Mouse (Mus musculus) spleen, adult 2 months (tissue): ENCODE measurements around the gene Rab4b. TPM values are rescaled to one million over a fixed set of nuclear protein-coding genes. Genes with fewer than 3 reads are reported as not detected.

Experiments used
- DNase-seq, 2 experiments: peaks; one replicate each; pipeline versions ENCODE4 v3.0.0 to v3.0.0-alpha.2; 2012 to 2021; ENCODE audit warnings: low spot score in 2 of 2, low read depth in 1 of 2
- H3K27ac ChIP-seq: fragments of 200-500 bp; 2 replicates; pipeline ENCODE4 v1.5.1; 2012; ENCODE audit warnings: low read length, inconsistent platforms; ENCODE audit not compliant: insufficient read depth
- H3K27me3 ChIP-seq: fragments of 200-500 bp; 2 replicates; pipeline ENCODE4 v1.6.1; 2012; ENCODE audit warnings: mild to moderate bottlenecking, moderate library complexity, low read length, inconsistent platforms; ENCODE audit not compliant: control insufficient read depth, insufficient read depth
- H3K36me3 ChIP-seq: fragments of 200-500 bp; 2 replicates; pipeline ENCODE4 v1.6.1; 2012; ENCODE audit warnings: mild to moderate bottlenecking, low read length, inconsistent platforms; ENCODE audit not compliant: control insufficient read depth, insufficient read depth
- H3K4me1 ChIP-seq: fragments of 200-500 bp; 2 replicates; pipeline ENCODE4 v1.6.1; 2011; ENCODE audit warnings: inconsistent platforms; ENCODE audit not compliant: control insufficient read depth, insufficient read depth, insufficient read length
- H3K4me3 ChIP-seq: fragments of 200-500 bp; 2 replicates; pipeline ENCODE4 v1.5.1; 2011; ENCODE audit warnings: mild to moderate bottlenecking, inconsistent platforms; ENCODE audit not compliant: insufficient read depth, insufficient read length; ENCODE audit errors: extremely low read depth
- CTCF ChIP-seq: fragments of 200-500 bp; IDR thresholded peaks from 2 replicates; pipeline ENCODE4 v1.5.1; 2011; ENCODE audit warnings: mild to moderate bottlenecking, inconsistent platforms; ENCODE audit not compliant: insufficient read depth, insufficient read length, insufficient replicate concordance; ENCODE audit errors: extremely low read depth
- POLR2A ChIP-seq: fragments of 200-500 bp; IDR thresholded peaks from 2 replicates; pipeline ENCODE4 v1.6.1; 2011; ENCODE audit warnings: low read depth, low read length, inconsistent platforms
- WGBS: fragments of 180-500 bp; shearing (Covaris S2); methylation state at CpG from one replicate; pipeline ENCODE4 v1.1.7; 2018; 5-methylcytosine and 5-hydroxymethylcytosine counted together
- polyA plus RNA-seq: library from polyadenylated mRNA; depleted of rRNA; stranded (reverse); fragments of >200 nt; gene quantifications from 2 replicates; pipeline ENCODE4 v1.2.3, GENCODE M21; 2012

Gene Rab4b
- polyA plus RNA-seq, 1 experiment: 78.8 TPM

DNA sequence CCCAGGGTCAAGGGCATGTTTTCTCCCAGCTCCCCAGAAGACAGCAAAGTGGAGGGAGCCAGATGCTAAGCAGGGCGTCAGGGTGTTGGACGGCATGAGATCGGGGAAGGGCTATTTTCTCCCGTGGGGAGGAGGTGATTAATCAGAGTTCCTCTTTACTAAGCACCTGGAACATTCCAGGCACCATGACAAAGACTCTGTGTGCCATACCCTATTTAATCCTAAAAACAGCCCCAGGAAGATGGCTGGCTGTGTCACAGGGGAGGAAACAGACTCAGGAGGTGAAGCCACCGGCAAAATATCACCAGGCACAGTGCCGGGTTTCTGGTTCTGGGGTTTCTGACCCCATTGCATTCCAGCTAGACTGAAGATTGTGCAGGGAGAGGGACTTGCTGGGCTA lies 43.2 kb upstream of the Rab4b start:
- no peak overlapping the region for H3K27ac ChIP-seq
- TF ChIP-seq POLR2A: no peak
- TF ChIP-seq CTCF: no peak
- 82% methylated on average over 6 of the region's 6 CpGs for WGBS

DNA sequence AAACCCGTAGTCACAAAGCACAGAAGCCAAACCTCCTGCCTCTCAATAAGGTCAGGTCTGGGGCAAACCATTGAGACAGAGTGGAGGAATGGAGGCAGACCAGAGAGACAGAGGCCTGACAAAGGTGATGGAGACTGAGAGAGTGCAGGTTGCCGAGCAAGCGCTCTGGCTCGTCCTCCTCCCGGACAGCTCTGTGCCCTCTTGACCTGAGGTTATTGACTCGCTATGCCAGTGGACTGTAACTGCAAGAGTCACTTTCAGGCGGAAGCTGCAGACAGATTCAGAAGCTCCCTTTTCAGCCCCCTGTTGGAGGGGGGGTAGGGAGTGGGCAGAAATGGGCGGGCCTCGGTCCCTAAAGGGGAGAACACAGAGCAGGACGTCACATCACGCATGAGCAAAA lies 41.2 kb upstream of the Rab4b start:
- 0 out of 2 replicates have a peak, but pooled peaks cover 1% of the 10 kb centered on the region for H3K36me3 ChIP-seq
- H3K4me3 ChIP-seq: no peak overlapping the region
- H3K27me3 ChIP-seq: no peaks in the 10 kb centered on the region
- TF ChIP-seq CTCF (no peak), POLR2A (no peak)
- 86% methylated on average over 11 of the region's 11 CpGs for WGBS
- no peak overlapping the region for H3K27ac ChIP-seq
- no peaks in the 10 kb centered on the region; the same call in 1 of the 2 replicates for H3K4me1 ChIP-seq
- no peak for DNase-seq

More for the DNA sequence above, 43.2 kb upstream of the Rab4b start:
- Histone ChIP-seq H3K27me3 (no peaks in the 10 kb centered on the region), H3K36me3 (no peaks in the 10 kb centered on the region), H3K4me1 (peaks cover 3% of the 10 kb centered on the region; the same call in 1 of the 2 replicates), H3K4me3 (no peak overlapping the region)
- DNase-seq: no peak

DNA sequence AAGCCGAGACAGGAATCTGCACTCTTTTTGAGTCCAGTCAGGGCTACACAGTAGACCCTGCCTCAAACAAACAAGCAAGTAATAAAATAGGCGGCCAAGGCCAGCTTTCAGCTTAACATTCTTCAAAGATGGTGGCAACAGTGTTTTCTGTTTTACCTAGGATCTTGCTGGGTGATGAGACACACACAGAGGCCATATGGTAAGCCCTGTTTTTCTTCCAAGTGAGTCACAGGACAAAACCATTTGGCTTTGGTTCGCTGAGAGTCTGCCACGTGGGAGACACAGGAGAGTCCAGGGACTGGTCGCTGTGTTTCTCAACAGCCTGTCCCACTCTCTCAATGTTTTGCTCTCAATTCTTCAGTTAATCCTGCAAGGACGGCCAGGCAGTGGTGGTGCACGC lies 39.9 kb upstream of the Rab4b start:
- no peak for DNase-seq
- WGBS: 89% methylated on average over 7 of the region's 7 CpGs
- peaks cover 7% of the 10 kb centered on the region for H3K36me3 ChIP-seq

DNA sequence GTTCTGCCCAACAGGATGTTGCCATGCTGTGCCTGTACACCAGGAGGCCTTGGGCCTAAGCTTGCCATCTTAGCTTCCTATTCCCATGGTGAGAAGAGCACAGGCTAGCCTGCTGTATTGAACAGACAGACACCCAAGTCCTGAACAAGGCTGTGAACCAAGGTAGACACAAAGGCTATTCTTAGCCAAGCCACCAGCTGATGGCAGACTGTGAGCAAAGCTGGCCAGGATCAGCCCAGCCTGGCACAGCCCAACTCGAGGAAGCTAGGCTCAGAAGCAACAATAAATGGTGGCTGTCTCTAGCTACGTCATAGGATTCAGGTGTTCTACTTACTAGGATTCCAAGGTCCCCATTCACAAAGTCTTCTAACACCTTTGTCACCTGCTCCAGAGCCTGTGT lies 33.9 kb upstream of the Rab4b start:
- H3K36me3 ChIP-seq: peaks cover 24% of the 10 kb centered on the region
- H3K4me3 ChIP-seq: no peak overlapping the region
- H3K27me3 ChIP-seq: no peaks in the 10 kb centered on the region
- H3K27ac ChIP-seq: no peak overlapping the region
- TF ChIP-seq POLR2A (no peak), CTCF (no peak)
- WGBS: 87% methylated on average over 2 of the region's 2 CpGs
- no peak for DNase-seq
- H3K4me1 ChIP-seq: no peaks in the 10 kb centered on the region

More for the DNA sequence above, 39.9 kb upstream of the Rab4b start:
- Histone ChIP-seq H3K4me1 (no peaks in the 10 kb centered on the region), H3K27ac (no peak overlapping the region), H3K27me3 (no peaks in the 10 kb centered on the region), H3K4me3 (no peak overlapping the region)
- TF ChIP-seq CTCF (no peak), POLR2A (no peak)

DNA sequence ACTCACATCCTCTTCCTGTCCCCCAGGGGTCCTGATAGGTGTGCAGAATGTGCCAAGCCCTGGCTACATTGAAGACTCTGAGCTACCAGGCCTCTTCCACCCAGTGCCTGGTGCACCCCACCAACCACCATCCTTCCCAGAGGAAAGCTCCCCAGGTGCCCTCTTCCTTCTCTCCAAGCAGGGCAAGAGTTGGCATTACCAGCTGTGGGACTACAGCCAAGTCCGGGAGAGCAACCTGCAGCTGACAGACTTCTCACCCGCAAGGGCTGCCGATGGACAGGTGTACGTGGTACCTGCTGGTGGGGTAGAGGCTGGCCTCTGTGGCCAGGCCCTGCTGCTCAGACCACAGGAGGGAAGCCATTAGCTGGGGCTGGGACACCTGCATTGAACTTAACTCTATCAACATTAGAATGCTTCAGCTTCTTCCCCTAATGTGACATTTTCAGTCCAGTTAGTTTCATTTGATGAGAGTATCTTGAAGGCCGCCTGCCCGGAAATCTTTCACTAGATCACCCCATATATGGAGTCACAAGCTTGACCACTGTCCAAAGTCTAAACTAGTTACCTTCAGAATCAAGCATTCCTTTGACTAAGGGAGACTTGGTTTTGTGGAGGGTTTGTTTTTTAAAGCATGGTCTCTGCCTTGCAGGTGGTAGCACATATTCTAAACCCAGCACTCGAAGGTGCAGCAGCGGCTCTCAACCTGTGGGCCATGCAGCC lies 25.2 kb upstream of the Rab4b start:
- peaks cover 12% of the 10 kb centered on the region for H3K36me3 ChIP-seq
- no peaks in the 10 kb centered on the region for H3K27me3 ChIP-seq
- H3K4me3 ChIP-seq: no peak overlapping the region
- DNase-seq: no peak
- no peak for TF ChIP-seq POLR2A
- TF ChIP-seq CTCF: no peak
- H3K27ac ChIP-seq: no peak overlapping the region
- no peaks in the 10 kb centered on the region for H3K4me1 ChIP-seq
- WGBS: 97% methylated on average over 8 of the region's 8 CpGs

DNA sequence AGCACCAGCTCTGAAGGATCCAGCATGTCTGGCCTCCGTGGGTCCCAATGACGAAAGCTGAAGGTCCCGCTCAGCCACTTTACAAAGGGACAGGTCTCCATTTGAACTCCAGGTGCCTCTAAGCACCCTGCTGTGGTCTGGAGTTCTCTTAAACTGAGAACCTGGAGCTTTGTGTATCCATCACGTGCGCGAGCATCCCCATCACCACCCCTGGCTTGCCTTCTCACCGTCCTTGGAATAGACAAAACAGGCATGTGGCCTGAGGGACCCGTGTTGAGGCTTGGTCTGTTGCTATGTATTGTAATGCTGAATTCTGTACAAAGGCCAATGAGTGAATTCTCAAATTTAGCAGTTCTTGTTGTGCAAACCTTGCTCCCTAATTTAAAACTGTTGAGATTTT lies 20.1 kb upstream of the Rab4b start:
- TF ChIP-seq POLR2A (no peak), CTCF (no peak)

DNA sequence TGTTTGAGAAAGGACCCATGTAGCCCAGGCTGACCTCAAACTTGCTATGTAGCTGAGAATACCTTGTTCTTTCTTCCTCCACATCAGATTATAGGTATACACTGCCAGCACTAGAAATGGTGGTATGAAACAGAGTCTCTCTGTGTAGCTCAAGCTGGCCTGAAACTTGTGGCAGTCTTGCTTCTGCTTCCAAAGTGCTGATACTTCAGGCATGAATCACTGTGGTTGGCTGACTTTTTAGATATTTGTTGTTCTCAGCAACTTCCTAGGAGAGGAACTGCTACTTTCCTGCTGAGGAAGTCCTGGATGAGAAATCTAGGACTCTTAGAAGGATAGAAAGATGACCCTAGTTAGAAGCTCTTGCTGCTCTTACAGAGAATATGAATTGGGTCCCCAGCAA lies 19.7 kb upstream of the Rab4b start:
- Histone ChIP-seq H3K4me3 (no peak overlapping the region), H3K27ac (no peak overlapping the region), H3K36me3 (peaks cover 7% of the 10 kb centered on the region), H3K4me1 (peaks cover 5% of the 10 kb centered on the region; the same call in 1 of the 2 replicates), H3K27me3 (no peaks in the 10 kb centered on the region)
- DNase-seq: no peak
- TF ChIP-seq POLR2A: no peak
- no peak for TF ChIP-seq CTCF

More for the DNA sequence above, 20.1 kb upstream of the Rab4b start:
- Histone ChIP-seq H3K27ac (no peak overlapping the region), H3K27me3 (no peaks in the 10 kb centered on the region), H3K36me3 (peaks cover 7% of the 10 kb centered on the region), H3K4me1 (peaks cover 5% of the 10 kb centered on the region; the same call in 1 of the 2 replicates), H3K4me3 (no peak overlapping the region)
- 91% methylated on average over 8 of the region's 8 CpGs for WGBS
- no peak for DNase-seq
